Mouse (Mus musculus): ENCODE results near the gene Pde8b.
A peak's percentile ranks its signal among the peaks of the same experiment; 100 is the strongest.

Pde8b gene

GRCm38 (mm10) chr13:95030828-95031227, 219.3 kb downstream of the Pde8b start:
- no peak for DNase-seq (ENCODE audit: low read depth, low spot score)

DNA sequence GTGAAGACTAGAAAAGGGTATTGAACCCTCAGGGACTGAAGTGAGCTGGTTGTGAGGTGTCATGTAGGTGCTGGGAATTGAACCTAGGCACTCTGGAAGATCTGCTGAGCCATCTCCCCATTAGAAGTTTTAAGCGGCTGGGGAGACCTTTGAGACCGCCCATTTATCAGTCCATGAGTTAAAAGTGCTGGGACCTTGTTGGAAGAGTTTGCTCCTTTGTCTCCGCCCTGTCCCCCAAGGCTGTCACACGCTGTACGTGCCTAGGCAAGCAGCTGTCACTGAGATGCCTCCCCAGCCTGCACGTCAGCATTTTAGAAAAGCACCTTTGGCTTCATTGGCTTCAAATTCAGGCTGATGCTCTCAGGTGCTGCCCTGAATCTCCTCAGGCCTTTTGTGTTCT, 229.9 kb downstream of the Pde8b start:
- no peak for DNase-seq (ENCODE audit: low read depth, low spot score)

- no peak for DNase-seq (ENCODE audit: low read depth, low spot score)
Measured at GRCm38 (mm10) chr13:95019345-95019744, 230.8 kb downstream of the Pde8b start.

- peak; percentile 65 for DNase-seq (ENCODE audit: low read depth, low spot score)
Measured at GRCm38 (mm10) chr13:95017916-95018315, 232.2 kb downstream of the Pde8b start.

DNA sequence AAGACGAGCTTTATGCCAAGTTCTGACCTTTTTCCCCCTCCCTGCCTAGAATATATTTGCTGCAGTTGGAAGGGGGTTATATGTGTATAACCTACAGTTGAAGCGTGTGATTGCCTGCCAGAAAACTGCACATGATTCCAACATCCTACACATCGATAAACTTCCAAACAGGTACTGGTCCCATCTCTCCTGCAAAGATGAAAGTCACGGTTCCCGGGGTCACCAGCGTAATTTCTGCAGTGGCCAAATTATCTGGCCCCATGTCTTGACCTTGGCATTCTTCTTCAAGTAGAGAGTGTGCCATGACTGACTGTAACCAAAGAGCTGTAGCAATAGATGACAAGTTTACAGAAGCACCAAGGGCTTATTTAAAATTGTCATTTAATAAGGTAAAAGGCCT, 232.9 kb downstream of the Pde8b start:
- DNase-seq (ENCODE audit: low read depth, low spot score): no peak

- DNase-seq (ENCODE audit: low read depth, low spot score): no peak
Measured at GRCm38 (mm10) chr13:95011546-95012257, 238.4 kb downstream of the Pde8b start.

GRCm38 (mm10) chr13:95009261-95009660, 240.9 kb downstream of the Pde8b start:
- no peak for DNase-seq (ENCODE audit: low read depth, low spot score)

GRCm38 (mm10) chr13:95007281-95007680, 242.9 kb downstream of the Pde8b start:
- DNase-seq (ENCODE audit: low read depth, low spot score): no peak

- DNase-seq (ENCODE audit: low read depth, low spot score): no peak
Measured at GRCm38 (mm10) chr13:94990516-94990915, 259.6 kb downstream of the Pde8b start.

DNA sequence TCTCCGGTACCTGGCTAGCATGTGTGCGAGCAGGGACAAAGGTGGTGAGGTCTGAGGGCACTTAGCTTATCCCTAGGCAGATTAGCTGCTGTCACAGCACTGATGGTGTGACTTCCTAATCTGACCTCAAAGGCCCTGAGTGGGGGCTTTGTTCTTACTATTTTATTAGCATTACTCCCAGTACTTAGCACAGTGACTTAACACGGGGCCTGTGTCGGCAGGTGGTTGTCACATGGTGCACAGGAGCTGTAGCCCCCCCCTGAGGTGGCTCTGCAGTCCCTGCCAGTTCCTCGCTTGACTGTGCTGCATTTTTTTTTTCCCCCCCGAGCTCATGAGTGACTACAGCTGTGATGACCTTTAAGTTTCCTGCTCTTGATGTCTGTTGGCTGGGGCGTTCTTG, 271.1 kb downstream of the Pde8b start:
- DNase-seq (ENCODE audit: low read depth, low spot score): no peak

DNA sequence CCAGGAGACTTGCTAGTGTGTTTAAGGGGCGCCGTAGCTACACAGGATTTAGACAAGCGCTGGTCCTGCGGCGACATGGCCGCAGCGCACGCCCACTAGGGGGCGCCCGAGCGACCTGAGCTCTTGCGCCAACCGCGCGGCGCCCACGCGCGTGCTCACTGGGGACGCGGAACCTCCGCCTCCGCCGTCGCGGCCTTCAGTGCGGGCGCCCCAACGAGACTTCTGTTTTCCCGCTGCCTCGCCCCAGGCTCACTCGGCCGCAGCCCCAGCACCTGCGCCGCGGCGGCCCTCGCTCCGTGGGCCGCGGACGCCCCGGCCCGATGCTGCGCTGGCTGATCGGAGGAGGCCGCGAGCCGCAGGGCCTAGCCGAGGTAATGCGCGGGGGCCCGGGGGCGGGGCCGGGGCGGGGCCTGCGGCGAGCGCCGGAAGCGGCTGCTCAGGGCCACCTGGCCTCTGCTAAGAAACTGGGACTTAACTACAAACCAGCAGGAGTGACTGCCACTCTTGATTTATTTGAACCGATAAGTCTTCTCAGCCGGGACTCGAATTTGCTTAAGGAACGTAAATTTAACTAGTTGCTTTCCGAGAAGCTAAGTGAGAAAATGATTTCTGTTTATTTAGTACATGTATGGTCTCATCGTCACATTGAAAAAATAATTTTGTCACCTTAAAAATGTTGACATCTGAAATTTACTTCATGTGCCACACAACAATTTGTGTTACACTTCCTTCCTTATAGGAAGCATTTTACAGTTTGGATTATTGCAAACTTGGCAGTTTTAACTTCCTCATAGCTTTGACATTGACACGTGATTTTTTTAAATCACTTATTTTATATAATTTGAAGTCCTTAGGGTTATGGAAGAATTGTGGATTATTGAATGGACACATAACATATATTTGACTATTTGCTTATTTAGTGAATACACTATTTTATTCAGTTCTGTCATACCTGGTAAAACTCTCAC, 273.6 kb downstream of the Pde8b start, which contains the start of gene Wdr41:
Gene Wdr41 (plus strand): TSS at position 126 of the 968 bp plus-strand sequence.
- peak; percentile 80 for DNase-seq (ENCODE audit: low read depth, low spot score)

DNA sequence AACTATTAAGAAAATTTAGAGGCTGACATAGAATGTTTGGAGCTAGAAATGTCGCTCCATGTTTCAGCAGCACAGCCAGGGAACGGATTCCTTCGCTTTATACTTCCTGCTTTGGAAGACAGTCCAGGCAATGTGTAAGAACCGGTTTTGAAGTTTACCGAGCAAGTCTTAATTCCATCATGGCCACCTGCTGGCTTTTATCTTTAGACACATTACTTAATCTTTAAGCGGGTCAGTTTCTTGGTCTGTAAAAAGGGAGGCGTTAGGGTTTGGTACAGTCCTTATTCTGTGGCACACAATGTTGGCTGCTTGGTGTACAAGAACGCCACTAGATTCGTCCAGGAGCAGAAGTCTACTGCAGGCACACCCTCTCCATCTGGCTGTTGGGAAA, 274.3 kb downstream of the Pde8b start:
- no peak for DNase-seq (ENCODE audit: low read depth, low spot score)
